Mouse (Mus musculus): ENCODE data around the gene Gpt2.

The Gpt2 gene

GRCm38 (mm10) chr8:85487906-85488620 is 4.3 kb upstream of the Gpt2 start:
- no peak for DNase-seq (ENCODE audit: low spot score)

GRCm38 (mm10) chr8:85488631-85489030 is 3.7 kb upstream of the Gpt2 start:
- DNase-seq (ENCODE audit: low spot score), result no peak

GRCm38 (mm10) chr8:85489546-85489945 is 2.8 kb upstream of the Gpt2 start:
- no peak for DNase-seq (ENCODE audit: low spot score)

GRCm38 (mm10) chr8:85492940-85493931 is 860 bp downstream of the Gpt2 start:
- DNase-seq (ENCODE audit: low spot score), result no peak

GRCm38 (mm10) chr8:85496125-85496524 is 3.7 kb downstream of the Gpt2 start:
- no peak for DNase-seq (ENCODE audit: low spot score)

- DNase-seq (ENCODE audit: low spot score), result no peak
These were observed 4.4 kb downstream of the Gpt2 start for GRCm38 (mm10) chr8:85496778-85497177.

- DNase-seq (ENCODE audit: low spot score), result no peak
These were observed 6.2 kb downstream of the Gpt2 start for GRCm38 (mm10) chr8:85498577-85498976.

GRCm38 (mm10) chr8:85500460-85500859 is 8.1 kb downstream of the Gpt2 start:
- DNase-seq (ENCODE audit: low spot score), result no peak

GRCm38 (mm10) chr8:85500955-85501685 is 8.7 kb downstream of the Gpt2 start:
- peak; percentile 47 for DNase-seq (ENCODE audit: low spot score)

- no peak for DNase-seq (ENCODE audit: low spot score)
These were observed 10.0 kb downstream of the Gpt2 start for GRCm38 (mm10) chr8:85502381-85502780.

GRCm38 (mm10) chr8:85503065-85503464 is 10.7 kb downstream of the Gpt2 start:
- DNase-seq (ENCODE audit: low spot score), result no peak

- no peak for DNase-seq (ENCODE audit: low spot score)
These were observed 12.3 kb downstream of the Gpt2 start for GRCm38 (mm10) chr8:85504704-85505103.

- DNase-seq (ENCODE audit: low spot score), result no peak
These were observed 14.2 kb downstream of the Gpt2 start for GRCm38 (mm10) chr8:85506620-85507019.

- DNase-seq (ENCODE audit: low spot score), result no peak
These were observed 16.3 kb downstream of the Gpt2 start for GRCm38 (mm10) chr8:85508661-85509060.

- DNase-seq (ENCODE audit: low spot score), result no peak
These were observed 19.9 kb downstream of the Gpt2 start for GRCm38 (mm10) chr8:85512234-85512633.

GRCm38 (mm10) chr8:85513283-85513682 is 20.9 kb downstream of the Gpt2 start:
- DNase-seq (ENCODE audit: low spot score), result no peak

GRCm38 (mm10) chr8:85515391-85515790 is 23.0 kb downstream of the Gpt2 start:
- peak; percentile 76 for DNase-seq (ENCODE audit: low spot score)

GRCm38 (mm10) chr8:85517336-85517735 is 25.0 kb downstream of the Gpt2 start:
- peak; percentile 76 for DNase-seq (ENCODE audit: low spot score)

- peak; percentile 32 for DNase-seq (ENCODE audit: low spot score)
These were observed 25.6 kb downstream of the Gpt2 start for GRCm38 (mm10) chr8:85517956-85518355.

- no peak for DNase-seq (ENCODE audit: low spot score)
These were observed 28.2 kb downstream of the Gpt2 start for GRCm38 (mm10) chr8:85520586-85520985.

- no peak for DNase-seq (ENCODE audit: low spot score)
These were observed 29.0 kb downstream of the Gpt2 start for GRCm38 (mm10) chr8:85521332-85521731.

GRCm38 (mm10) chr8:85524086-85524485 is 31.7 kb downstream of the Gpt2 start:
- no peak for DNase-seq (ENCODE audit: low spot score)
